9 mouse cellular contexts compared by ENCODE assay signal in genomic region chr6:91718603-91719002, GRCm38 (mm10). TPM values are rescaled to one million over a fixed set of nuclear protein-coding genes. Genes with fewer than 3 reads are reported as not detected.
DNase-seq lines count a peak whose midpoint lies in the region; ATAC-seq lines count a peak whose summit lies in the region.
"Had no signal": no experiment of that assay in that cellular context is flagged by ENCODE, and none has a peak within 500 bp of the region (broad histone marks: within the 10 kb centered on the region; RNA-seq: fewer than 3 reads in every experiment).

No protein-coding gene starts in this region.

- H3K27me3 ChIP-seq in heart, embryonic 13.5 days (replicated peaks) = no peaks in the 10 kb centered on the region
- H3K27me3 ChIP-seq in hindbrain, embryonic 11.5 days (ENCODE audit: control insufficient read depth, insufficient read depth, low read length) = no peaks in the 10 kb centered on the region
- no peaks in the 10 kb centered on the region; the same call in 1 of the 2 replicates for H3K27me3 ChIP-seq in midbrain, embryonic 12.5 days
- H3K27me3 ChIP-seq: heart, embryonic 15.5 days had no signal

- 72% methylated on average over 3 of the region's 3 CpGs for WGBS in heart, embryonic 13.5 days
- WGBS in hindbrain, embryonic 11.5 days = 65% methylated on average over 3 of the region's 3 CpGs
- 60% methylated on average over 3 of the region's 3 CpGs for WGBS in midbrain, embryonic 12.5 days

- DNase-seq in heart, postnatal 25 days (ENCODE audit: low spot score) = no peak
- no peak for DNase-seq in hindbrain, embryonic 11.5 days (ENCODE audit: low spot score)
- DNase-seq in ovary, postnatal 14 days (ENCODE audit: low spot score) = no peak
- no peak for DNase-seq in MN1 (ENCODE audit: low spot score)
- no peak for DNase-seq in cerebellum, adult 9-11 months

- no peaks in the 10 kb centered on the region for H3K9me3 ChIP-seq in heart, embryonic 13.5 days
- H3K9me3 ChIP-seq in hindbrain, embryonic 11.5 days (ENCODE audit: control insufficient read depth, low read length) = no peaks in the 10 kb centered on the region
- H3K9me3 ChIP-seq in midbrain, embryonic 12.5 days = no peaks in the 10 kb centered on the region
- H3K9me3 ChIP-seq: heart, embryonic 15.5 days had no signal

- no peak for ATAC-seq in heart, embryonic 13.5 days (ENCODE audit: extremely low read depth, insufficient number of reproducible peaks, low FRiP score, low TSS enrichment)
- ATAC-seq in hindbrain, embryonic 11.5 days (ENCODE audit: low FRiP score) = no peak
- ATAC-seq in midbrain, embryonic 12.5 days (ENCODE audit: low FRiP score, low read depth) = no peak; the same call in 1 of the 2 replicates

- peaks cover 43% of the 10 kb centered on the region for H3K4me1 ChIP-seq in heart, embryonic 13.5 days
- H3K4me1 ChIP-seq in brown adipose tissue, adult 24 weeks (ENCODE audit: control insufficient read depth, insufficient read depth, insufficient read length, low read length) = peaks cover 56% of the 10 kb centered on the region
- H3K4me1 ChIP-seq in hindbrain, embryonic 11.5 days (replicated peaks; ENCODE audit: control insufficient read depth, insufficient read depth, low read length) = peaks cover 29% of the 10 kb centered on the region
- peaks cover 43% of the 10 kb centered on the region for H3K4me1 ChIP-seq in midbrain, embryonic 12.5 days

- no peak overlapping the region for H3K4me3 ChIP-seq in heart, embryonic 13.5 days
- no peak overlapping the region for H3K4me3 ChIP-seq in brown adipose tissue, adult 24 weeks (ENCODE audit: insufficient read depth, low read depth, low read length)
- no peak overlapping the region for H3K4me3 ChIP-seq in hindbrain, embryonic 11.5 days (ENCODE audit: low read depth, low read length)
- H3K4me3 ChIP-seq in midbrain, embryonic 12.5 days = no peak overlapping the region
- H3K4me3 ChIP-seq: heart, embryonic 15.5 days had no signal

- H3K9ac ChIP-seq in heart, embryonic 13.5 days = peak overlapping the region; percentile 44
- H3K9ac ChIP-seq in hindbrain, embryonic 11.5 days (ENCODE audit: low read depth, low read length) = no peak overlapping the region
- no peak overlapping the region for H3K9ac ChIP-seq in midbrain, embryonic 12.5 days (replicated peaks)
- H3K9ac ChIP-seq: heart, embryonic 15.5 days had no signal

- H3K27ac ChIP-seq in heart, embryonic 13.5 days (replicated peaks) = peak overlapping the region; percentile 33; the same call in 1 of the 2 replicates
- H3K27ac ChIP-seq in brown adipose tissue, adult 24 weeks (replicated peaks; ENCODE audit: low read depth, low read length) = peak overlapping the region; percentile 28
- peak overlapping the region; percentile 76 for H3K27ac ChIP-seq in hindbrain, embryonic 11.5 days (ENCODE audit: low read depth, low read length)
- peak overlapping the region; percentile 93 for H3K27ac ChIP-seq in midbrain, embryonic 12.5 days (replicated peaks)

- H3K36me3 ChIP-seq in heart, embryonic 13.5 days = peaks cover 32% of the 10 kb centered on the region
- no peaks in the 10 kb centered on the region for H3K36me3 ChIP-seq in hindbrain, embryonic 11.5 days (ENCODE audit: control insufficient read depth, insufficient read depth, low read length)
- H3K36me3 ChIP-seq in midbrain, embryonic 12.5 days = peaks cover 7% of the 10 kb centered on the region

- H3K4me2 ChIP-seq in heart, embryonic 13.5 days = no peak overlapping the region
- no peak overlapping the region for H3K4me2 ChIP-seq in hindbrain, embryonic 11.5 days (replicated peaks; ENCODE audit: low read depth, low read length)
- no peak overlapping the region for H3K4me2 ChIP-seq in midbrain, embryonic 12.5 days (replicated peaks)
- H3K4me2 ChIP-seq: heart, embryonic 15.5 days had no signal

- intact Hi-C loops in heart, postnatal 25 days (cut with DNase I) = no loop called here

RNA-seq across cellular contexts. Expression of gene Slc6a6, which starts 34.8 kb away (rescaled TPM):
- 59.4 and 60.0 TPM in 2 replicates for polyA plus RNA-seq in heart, embryonic 13.5 days (2015; fragmentation: Nextera tagmentation; extraction: Ambion mirVana)
- total RNA-seq in heart, postnatal 25 days (2021) = 100 to 1,000 TPM in 1 of 2 experiments, 10 to 100 TPM in 1; 85.0 to 102 TPM
- 33.0 and 38.9 TPM in 2 replicates for polyA plus RNA-seq in brown adipose tissue, adult 24 weeks (2012; ENCODE audit: insufficient read depth, insufficient read length, missing spikeins)
- 46.6 and 64.0 TPM in 2 replicates for polyA plus RNA-seq in hindbrain, embryonic 11.5 days (2014; fragmentation: Nextera tagmentation; extraction: Ambion mirVana)
- polyA plus RNA-seq in midbrain, embryonic 12.5 days (2016; fragmentation: Nextera tagmentation; extraction: Ambion mirVana) = 69.4 and 82.8 TPM in 2 replicates

Comparison
In these comparisons a context has a peak if more than half of its experiments do, and no peak if none do; other contexts are left out.
1. H3K27ac ChIP-seq: peak in every context shown above with its lines; median percentile 93 in midbrain, embryonic 12.5 days; 76 in hindbrain, embryonic 11.5 days; 33 in heart, embryonic 13.5 days; 28 in brown adipose tissue, adult 24 weeks.